ENCODE assay signal across 9 mouse cellular contexts in the genomic region with DNA sequence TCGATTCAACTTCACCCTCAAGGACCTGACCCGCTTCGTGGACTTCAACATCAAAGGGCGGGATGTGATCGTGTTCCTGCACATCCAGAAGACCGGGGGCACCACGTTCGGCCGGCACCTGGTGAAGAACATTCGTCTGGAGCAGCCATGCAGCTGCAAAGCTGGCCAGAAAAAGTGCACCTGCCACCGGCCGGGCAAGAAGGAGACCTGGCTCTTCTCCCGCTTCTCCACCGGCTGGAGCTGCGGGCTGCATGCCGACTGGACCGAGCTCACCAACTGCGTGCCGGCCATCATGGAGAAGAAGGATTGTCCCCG. TPM values are rescaled to one million over a fixed set of nuclear protein-coding genes. Genes with fewer than 3 reads are reported as not detected.
DNase-seq lines count a peak whose midpoint lies in the region; ATAC-seq and TF ChIP-seq lines count a peak whose summit lies in the region.
"Had no signal": no experiment of that assay in that cellular context is flagged by ENCODE, and none has a peak within 500 bp of the region (broad histone marks: within the 10 kb centered on the region; RNA-seq: fewer than 3 reads in every experiment).

No protein-coding gene starts in this region.

- 2% methylated on average over 20 of the region's 20 CpGs for WGBS in heart, embryonic 15.5 days
- WGBS in intestine, embryonic 14.5 days, result 2% methylated on average over 20 of the region's 20 CpGs
- 1% methylated on average over 20 of the region's 20 CpGs for WGBS in midbrain, embryonic 15.5 days

- peak overlapping the region; percentile 72 for H3K4me3 ChIP-seq in heart, embryonic 15.5 days
- peak overlapping the region; percentile 66 to 79 for H3K4me3 ChIP-seq in ES-E14 (ENCODE audit: insufficient read depth in 1 of 2, low read depth in 1 of 2, low read length in 2 of 2, poor library complexity in 1 of 2, severe bottlenecking in 1 of 2)
- H3K4me3 ChIP-seq in cortical plate, adult 2 months (ENCODE audit: insufficient read depth, low read length), result peak overlapping the region; percentile 70
- peak overlapping the region; percentile 57 for H3K4me3 ChIP-seq in intestine, embryonic 14.5 days (ENCODE audit: low read depth, low read length)
- H3K4me3 ChIP-seq in midbrain, embryonic 15.5 days, result peak overlapping the region; percentile 75

- H3K27ac ChIP-seq in heart, embryonic 15.5 days, result no peak overlapping the region
- H3K27ac ChIP-seq in ES-E14 (ENCODE audit: insufficient read depth, low read depth, low read length, poor library complexity, severe bottlenecking), result no peak overlapping the region
- peak overlapping the region; percentile 15; the same call in 1 of the 2 replicates for H3K27ac ChIP-seq in cortical plate, adult 2 months (ENCODE audit: insufficient read depth, low read length)
- H3K27ac ChIP-seq in intestine, embryonic 14.5 days (ENCODE audit: low read depth), result no peak overlapping the region
- no peak overlapping the region for H3K27ac ChIP-seq in midbrain, embryonic 15.5 days

- H3K4me2 ChIP-seq in heart, embryonic 15.5 days, result peak overlapping the region; percentile 100
- H3K4me2 ChIP-seq in intestine, embryonic 14.5 days (ENCODE audit: low read length), result peak overlapping the region; percentile 93
- peak overlapping the region; percentile 97 for H3K4me2 ChIP-seq in midbrain, embryonic 15.5 days

- H3K27me3 ChIP-seq in heart, embryonic 15.5 days, result peaks cover 64% of the 10 kb centered on the region
- peaks cover 49% of the 10 kb centered on the region for H3K27me3 ChIP-seq in intestine, embryonic 14.5 days (replicated peaks; ENCODE audit: control insufficient read depth, insufficient read depth, low read length)
- H3K27me3 ChIP-seq in midbrain, embryonic 15.5 days (replicated peaks), result peaks cover 14% of the 10 kb centered on the region

- no peaks in the 10 kb centered on the region for H3K36me3 ChIP-seq in heart, embryonic 15.5 days
- no peaks in the 10 kb centered on the region for H3K36me3 ChIP-seq in ES-E14 (ENCODE audit: control insufficient read depth, insufficient read depth, low read length, poor library complexity, severe bottlenecking)
- H3K36me3 ChIP-seq in intestine, embryonic 14.5 days (ENCODE audit: control insufficient read depth, insufficient read depth, low read length), result no peaks in the 10 kb centered on the region
- H3K36me3 ChIP-seq in midbrain, embryonic 15.5 days (replicated peaks), result no peaks in the 10 kb centered on the region

- no peak for TF ChIP-seq POLR2A in cortical plate, adult 2 months (IDR thresholded peaks at IDR 0.05; ENCODE audit: extremely low read depth, insufficient read depth, low read length)

- intact Hi-C loops in heart, postnatal 36 days (cut with DNase I), result no loop called here

- no peak for ATAC-seq in heart, embryonic 15.5 days (replicated peaks; ENCODE audit: insufficient number of reproducible peaks, insufficient read depth, low FRiP score, low read depth)
- ATAC-seq in intestine, embryonic 14.5 days (replicated peaks; ENCODE audit: low FRiP score, low TSS enrichment, low read depth), result no peak
- no peak for ATAC-seq in midbrain, embryonic 15.5 days (replicated peaks)
- ATAC-seq in megakaryocyte, adult 5-6 weeks (ENCODE audit: poor library complexity, severe bottlenecking), result no peak

- DNase-seq in heart, postnatal 36 days, result no peak
- DNase-seq in ES-E14 (ENCODE audit: low read depth, low spot score), result no peak
- DNase-seq in intestine, embryonic 14.5 days (ENCODE audit: low spot score), result no peak
- DNase-seq in layer of hippocampus, adult 8-10 months (ENCODE audit: low spot score in 2 of 2), result no peak

- peaks cover 20% of the 10 kb centered on the region for H3K4me1 ChIP-seq in heart, embryonic 15.5 days (replicated peaks)
- H3K4me1 ChIP-seq in ES-E14 (ENCODE audit: control insufficient read depth in 2 of 2, insufficient read depth in 2 of 2, low read length in 2 of 2, poor library complexity in 1 of 2), result no peaks in the 10 kb centered on the region
- no peaks in the 10 kb centered on the region; the same call in 1 of the 2 replicates for H3K4me1 ChIP-seq in cortical plate, adult 2 months (ENCODE audit: control insufficient read depth, insufficient read depth, low read length)
- H3K4me1 ChIP-seq in intestine, embryonic 14.5 days (replicated peaks; ENCODE audit: control insufficient read depth, insufficient read depth, low read length), result 0 out of 2 replicates have a peak, but pooled peaks cover 6% of the 10 kb centered on the region
- peaks cover 17% of the 10 kb centered on the region for H3K4me1 ChIP-seq in midbrain, embryonic 15.5 days

- in situ Hi-C loops in ES-E14 (cut with MboI; ENCODE audit: low sequenced_read_pairs in 2 of 2, unreplicated experiment in 2 of 2), result no loop called here

- no peak overlapping the region; the same call in 1 of the 2 replicates for H3K9ac ChIP-seq in heart, embryonic 15.5 days
- no peak overlapping the region for H3K9ac ChIP-seq in ES-E14 (ENCODE audit: insufficient read depth, low read depth, low read length, poor library complexity, severe bottlenecking)
- H3K9ac ChIP-seq in intestine, embryonic 14.5 days (ENCODE audit: low read length), result no peak overlapping the region; the same call in 1 of the 2 replicates
- H3K9ac ChIP-seq in midbrain, embryonic 15.5 days, result peak overlapping the region; percentile 56

- TF ChIP-seq CTCF in cortical plate, adult 2 months (IDR thresholded peaks at IDR 0.05; ENCODE audit: extremely low read depth, insufficient read depth, low read length), result no peak

- H3K9me3 ChIP-seq in heart, embryonic 15.5 days (replicated peaks), result no peaks in the 10 kb centered on the region
- no peaks in the 10 kb centered on the region for H3K9me3 ChIP-seq in ES-E14 (ENCODE audit: control insufficient read depth, insufficient read depth, low read depth, low read length)
- H3K9me3 ChIP-seq in intestine, embryonic 14.5 days (ENCODE audit: control insufficient read depth, low read length), result no peaks in the 10 kb centered on the region
- no peaks in the 10 kb centered on the region for H3K9me3 ChIP-seq in midbrain, embryonic 15.5 days

TF ChIP-seq in ES-E14, 5 proteins besides CTCF, POLR2A, EP300 and RAD21:
- TF ChIP-seq ZC3H11A (IDR thresholded peaks at IDR 0.05; ENCODE audit: borderline replicate concordance, low read depth, low read length), result no peak
- TF ChIP-seq CHD2 (IDR thresholded peaks at IDR 0.05; ENCODE audit: low read depth, low read length), result no peak
- no peak for TF ChIP-seq HCFC1 (IDR thresholded peaks at IDR 0.05; ENCODE audit: borderline replicate concordance, insufficient read depth, low read length)

RNA-seq across cellular contexts. Expression of gene Hs6st3, which starts 0.6 kb away (rescaled TPM):
- polyA plus RNA-seq in heart, embryonic 15.5 days (2015; fragmentation: Nextera tagmentation; extraction: Ambion mirVana), result 0.08 and 0.18 TPM in 2 replicates
- total RNA-seq in heart, postnatal 36 days (2021), result not detected
- 0.62 and 1.5 TPM in 2 replicates for total RNA-seq in ES-E14 (2012; rRNA removed)
- 16.9 and 17.6 TPM in 2 replicates for polyA plus RNA-seq in cortical plate, adult 2 months (2012; rRNA removed)
- 0.37 and 0.47 TPM in 2 replicates for polyA plus RNA-seq in intestine, embryonic 14.5 days (2014; fragmentation: Nextera tagmentation; extraction: Ambion mirVana)
- 2.2 and 2.6 TPM in 2 replicates for polyA plus RNA-seq in midbrain, embryonic 15.5 days (2015; fragmentation: Nextera tagmentation; extraction: Ambion mirVana)
- total RNA-seq in megakaryocyte, adult 5-6 weeks (2015), result not detected in 2 replicates
- not detected in 2 replicates for total RNA-seq in megakaryocyte, adult 5-6 weeks (2017)
- 10 to 100 TPM; 58.0 to 69.9 (median 64.4) TPM for total RNA-seq in layer of hippocampus, adult 8-10 months (2022)
- polyA plus RNA-seq: large intestine, adult 2 months had no signal

RNA-seq across cellular contexts. Expression of gene Uggt2, which starts 39.5 kb away (rescaled TPM):
- polyA plus RNA-seq in heart, embryonic 15.5 days (2015; fragmentation: Nextera tagmentation; extraction: Ambion mirVana), result 7.4 and 8.1 TPM in 2 replicates
- 1 to 10 TPM; 6.5 to 6.7 TPM for total RNA-seq in heart, postnatal 36 days (2021)
- 4.5 and 5.4 TPM in 2 replicates for total RNA-seq in ES-E14 (2012; rRNA removed)
- 48.1 and 60.1 TPM in 2 replicates for polyA plus RNA-seq in cortical plate, adult 2 months (2012; rRNA removed)
- polyA plus RNA-seq in intestine, embryonic 14.5 days (2014; fragmentation: Nextera tagmentation; extraction: Ambion mirVana), result 15.4 and 16.4 TPM in 2 replicates
- polyA plus RNA-seq in midbrain, embryonic 15.5 days (2015; fragmentation: Nextera tagmentation; extraction: Ambion mirVana), result 18.1 and 22.8 TPM in 2 replicates
- 0.58 and 1.6 TPM in 2 replicates for total RNA-seq in megakaryocyte, adult 5-6 weeks (2015)
- total RNA-seq in megakaryocyte, adult 5-6 weeks (2017), result 1.2 and 2.2 TPM in 2 replicates
- total RNA-seq in layer of hippocampus, adult 8-10 months (2022), result 10 to 100 TPM; 28.3 to 45.0 (median 30.1) TPM

Comparison
In these comparisons a context has a peak if more than half of its experiments do, and no peak if none do; other contexts are left out.
1. RNA of gene Hs6st3, which starts 0.6 kb away (total RNA-seq): 58.0 to 69.9 TPM in layer of hippocampus, adult 8-10 months; 0.62 to 1.5 TPM in ES-E14, not detected in heart, postnatal 36 days and not detected in megakaryocyte, adult 5-6 weeks; every median in the first group is over 10 times any median in the second.
2. Peak in every context shown above with its lines, with median percentiles within 50 percentile points of each other: H3K4me2 ChIP-seq and H3K4me3 ChIP-seq.